Mouse (Mus musculus): ENCODE measurements around the gene Micu1.

Gene Micu1

DNA sequence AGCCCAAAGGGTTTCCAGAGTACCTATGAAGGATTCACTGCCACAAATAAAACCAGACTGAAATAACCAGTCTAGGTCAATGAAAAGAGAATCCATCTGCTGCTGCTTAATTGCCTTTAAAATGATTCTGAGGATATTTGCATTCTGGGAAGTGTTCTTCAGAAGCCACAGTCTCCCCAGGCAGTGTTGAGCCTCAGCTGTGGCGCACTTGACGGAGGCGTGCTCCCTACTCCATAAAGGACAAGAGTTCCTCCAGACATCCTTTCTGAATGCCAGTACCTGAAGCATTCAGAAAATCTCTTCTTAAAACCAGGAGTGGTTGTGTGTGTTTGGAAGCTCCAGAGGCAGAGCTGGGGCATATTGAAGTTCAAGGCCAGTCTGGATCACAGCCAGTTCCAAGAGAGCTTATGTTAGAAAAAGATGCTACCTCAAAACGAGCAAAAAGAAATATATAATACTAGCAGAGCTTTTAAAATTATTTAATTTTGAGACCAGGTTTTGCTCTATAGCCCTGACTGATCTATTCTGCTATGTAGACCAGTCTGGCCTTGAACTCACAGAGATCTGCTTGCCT lies 75.9 kb downstream of the Micu1 start:
- no peak for DNase-seq

DNA sequence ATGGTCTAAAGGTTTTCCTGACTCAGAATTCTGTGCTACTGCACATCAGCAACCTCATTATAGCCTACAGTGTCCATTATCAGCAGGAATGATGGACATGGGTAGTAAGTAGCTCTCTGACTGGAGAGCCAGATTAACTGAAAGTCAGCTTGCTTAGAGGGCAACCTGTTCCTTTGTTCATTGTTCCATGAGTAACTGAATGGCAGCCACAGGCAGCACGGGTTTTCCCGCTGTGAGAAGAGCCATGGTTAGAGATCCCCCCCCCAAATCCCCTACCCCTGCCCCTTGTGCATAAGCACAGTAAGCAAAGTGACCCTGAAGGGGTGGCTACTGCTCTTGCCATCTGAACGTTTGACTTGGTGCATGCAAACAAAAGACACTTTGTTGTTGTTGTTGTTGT lies 78.4 kb downstream of the Micu1 start:
- DNase-seq = no peak

GRCm38 (mm10) chr10:59781205-59781931 lies 79.1 kb downstream of the Micu1 start:
- DNase-seq = no peak

- DNase-seq = peak; percentile 78
Measured at GRCm38 (mm10) chr10:59784731-59785685, 82.7 kb downstream of the Micu1 start.

DNA sequence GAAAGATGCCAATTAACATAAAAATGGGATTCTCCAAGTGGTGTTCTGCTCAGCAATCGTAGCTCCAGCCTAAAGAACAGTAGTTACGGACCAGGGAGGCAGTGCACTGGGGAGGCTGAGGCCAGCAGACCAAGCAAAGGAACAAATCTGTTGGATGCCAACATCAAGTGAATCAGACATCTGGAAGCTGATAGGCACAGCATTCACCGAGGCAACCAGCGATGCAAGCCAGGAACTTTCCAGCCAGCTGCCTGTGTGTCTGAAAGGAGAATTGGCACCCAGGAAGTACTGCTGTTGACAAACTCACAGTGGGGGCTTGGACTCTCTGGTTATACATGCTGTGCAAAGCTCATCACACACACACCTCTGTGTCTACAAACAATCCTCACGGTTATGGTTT lies 84.0 kb downstream of the Micu1 start:
- DNase-seq = no peak

DNA sequence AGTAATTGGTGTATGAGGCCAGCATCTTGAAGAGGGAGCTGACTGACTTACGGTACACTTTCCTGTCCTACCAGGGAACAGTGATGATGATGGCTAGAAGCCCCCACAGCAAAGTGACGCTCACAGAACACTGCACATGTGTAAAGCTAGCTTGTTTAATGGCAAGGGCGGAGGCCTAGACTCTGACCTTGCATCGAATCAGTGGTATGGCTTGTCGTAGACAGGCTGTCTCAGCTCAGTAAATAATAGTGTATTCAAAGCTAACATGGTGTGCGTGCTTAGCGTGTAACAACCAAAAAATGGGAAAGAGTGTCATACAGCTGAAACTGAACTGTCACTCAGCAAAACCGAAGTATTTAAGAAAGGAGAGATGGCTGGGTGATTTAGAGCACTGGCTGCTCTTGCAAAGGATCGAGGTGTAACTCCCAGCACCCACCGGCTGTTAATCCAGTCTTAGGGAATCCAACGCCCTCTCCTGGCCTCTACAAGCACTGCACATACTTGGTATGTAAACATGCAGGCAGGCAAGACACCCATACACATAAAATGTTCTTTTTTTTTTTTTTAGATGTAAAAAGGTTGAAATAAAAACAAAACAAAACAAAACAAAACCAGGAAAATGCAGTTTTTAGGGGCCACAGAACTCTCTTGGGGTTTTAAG lies 85.0 kb downstream of the Micu1 start:
- no peak for DNase-seq

GRCm38 (mm10) chr10:59787870-59788269 lies 85.6 kb downstream of the Micu1 start:
- no peak for DNase-seq

DNA sequence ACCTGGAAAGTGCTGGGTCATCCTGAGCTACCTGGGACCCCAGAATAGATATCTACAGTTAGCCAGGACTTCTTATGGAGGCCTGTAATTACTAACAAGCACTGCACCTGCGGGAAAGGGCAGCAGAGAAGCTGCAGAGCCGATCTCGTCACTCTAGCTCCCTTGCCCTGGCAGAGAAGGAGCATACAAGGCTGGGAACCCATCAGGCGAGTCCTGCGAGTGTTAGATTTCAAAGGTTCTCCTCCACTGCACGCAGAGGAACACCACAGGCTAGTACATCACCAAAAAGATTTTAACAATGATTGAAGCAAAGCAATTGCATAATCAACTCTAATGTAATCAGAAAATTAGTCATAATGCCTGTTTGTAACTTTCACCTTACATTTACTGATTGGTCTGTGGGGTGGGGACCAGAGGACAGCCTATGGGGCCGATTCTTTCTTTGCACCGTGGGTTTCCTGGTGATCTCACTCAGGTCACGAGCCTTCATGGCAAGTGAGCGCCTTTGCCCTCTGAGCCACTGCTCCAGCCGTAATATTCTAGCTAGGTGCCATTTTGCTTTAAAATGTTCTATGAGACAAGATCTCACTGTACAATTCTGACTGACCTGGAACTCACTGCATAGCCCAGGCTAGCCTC lies 88.1 kb downstream of the Micu1 start:
- DNase-seq = no peak

- DNase-seq = no peak
Measured at GRCm38 (mm10) chr10:59791896-59792295, 89.6 kb downstream of the Micu1 start.

DNA sequence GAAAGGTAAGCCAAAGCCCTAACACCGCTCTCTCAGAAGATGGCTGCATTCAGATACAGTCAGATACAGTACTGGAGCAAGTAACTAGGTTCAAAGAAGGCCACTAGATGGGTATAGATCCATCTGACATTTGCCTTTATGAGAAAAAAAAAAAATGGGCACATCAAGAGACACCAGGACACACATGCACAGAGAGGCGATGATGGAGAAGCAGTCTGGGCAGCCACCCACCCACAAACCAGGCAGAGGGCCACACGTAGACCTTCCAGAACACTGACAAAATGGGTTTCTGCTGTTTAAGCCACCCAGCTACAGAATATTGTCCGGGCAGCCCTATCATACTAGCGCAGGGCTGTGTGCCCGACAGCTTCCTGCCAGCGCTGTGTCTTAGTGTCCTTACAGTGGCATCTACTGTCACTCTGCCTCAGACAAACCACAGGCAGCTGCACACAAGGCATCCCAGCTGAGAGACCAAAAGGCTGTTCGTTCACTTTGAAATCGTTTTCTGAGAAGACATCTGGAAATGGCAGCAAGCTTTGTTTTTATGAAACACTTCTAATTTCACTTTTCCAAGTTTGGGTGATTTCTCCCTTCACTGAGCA lies 90.4 kb downstream of the Micu1 start:
- no peak for DNase-seq

DNA sequence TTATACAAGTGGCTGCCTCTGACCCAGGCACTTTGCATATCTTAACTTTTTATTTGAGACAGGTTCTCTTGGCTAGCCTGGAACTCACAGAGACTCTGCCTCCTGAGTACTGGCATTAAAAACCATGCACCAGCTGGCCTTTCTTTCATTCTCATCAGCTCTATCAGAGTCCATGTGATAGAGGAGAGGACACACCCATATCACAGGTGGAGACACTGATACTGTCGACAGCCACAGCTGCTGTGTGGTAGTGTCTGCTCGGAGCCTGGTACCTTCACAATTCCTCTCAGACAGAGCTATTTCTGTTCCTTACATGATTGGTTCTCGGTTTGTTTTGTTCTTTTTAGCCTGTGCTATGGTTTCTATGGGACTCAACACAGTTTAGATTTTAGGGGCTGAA lies 91.2 kb downstream of the Micu1 start:
- no peak for DNase-seq

- no peak for DNase-seq
Measured at GRCm38 (mm10) chr10:59795085-59795484, 92.8 kb downstream of the Micu1 start.

DNA sequence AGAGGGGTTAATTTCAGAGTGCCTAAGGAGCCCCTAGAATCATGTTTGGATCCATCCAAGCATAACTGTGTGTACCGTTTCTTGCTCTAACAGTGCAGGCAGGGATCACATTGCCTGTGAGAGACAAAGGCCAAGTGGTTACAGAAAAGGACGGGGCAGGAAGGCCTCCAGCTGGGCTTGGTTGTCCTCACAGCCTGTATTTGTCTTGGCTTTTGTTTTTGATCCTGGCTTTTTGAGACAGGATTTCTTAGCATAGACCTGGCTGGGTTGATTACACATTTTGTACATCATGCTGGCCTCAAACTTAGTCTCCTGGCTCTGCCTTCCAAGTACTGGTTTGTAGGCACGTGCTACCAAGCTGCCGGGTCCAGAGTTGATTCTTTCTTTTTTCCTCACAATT lies 93.6 kb downstream of the Micu1 start:
- no peak for DNase-seq

DNA sequence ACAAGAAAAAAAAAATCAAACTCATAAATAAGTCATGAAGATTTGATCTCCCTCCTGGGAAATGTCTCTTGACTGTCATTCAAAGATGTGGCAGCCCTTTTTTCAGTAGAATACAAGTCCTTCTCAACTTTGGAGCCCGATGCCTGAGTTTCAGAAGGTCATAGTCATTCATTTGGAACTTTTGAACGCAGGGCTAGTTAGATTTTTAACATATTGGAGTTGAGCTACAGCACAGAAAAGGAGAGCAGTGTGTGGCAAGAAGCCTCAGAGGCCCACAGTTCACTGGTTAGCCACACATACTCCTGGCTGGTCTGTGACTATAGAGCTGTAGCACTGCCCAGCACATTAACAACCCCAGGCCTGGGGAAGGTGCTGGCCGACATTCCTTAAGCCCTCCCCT lies 96.1 kb downstream of the Micu1 start:
- DNase-seq = no peak

DNA sequence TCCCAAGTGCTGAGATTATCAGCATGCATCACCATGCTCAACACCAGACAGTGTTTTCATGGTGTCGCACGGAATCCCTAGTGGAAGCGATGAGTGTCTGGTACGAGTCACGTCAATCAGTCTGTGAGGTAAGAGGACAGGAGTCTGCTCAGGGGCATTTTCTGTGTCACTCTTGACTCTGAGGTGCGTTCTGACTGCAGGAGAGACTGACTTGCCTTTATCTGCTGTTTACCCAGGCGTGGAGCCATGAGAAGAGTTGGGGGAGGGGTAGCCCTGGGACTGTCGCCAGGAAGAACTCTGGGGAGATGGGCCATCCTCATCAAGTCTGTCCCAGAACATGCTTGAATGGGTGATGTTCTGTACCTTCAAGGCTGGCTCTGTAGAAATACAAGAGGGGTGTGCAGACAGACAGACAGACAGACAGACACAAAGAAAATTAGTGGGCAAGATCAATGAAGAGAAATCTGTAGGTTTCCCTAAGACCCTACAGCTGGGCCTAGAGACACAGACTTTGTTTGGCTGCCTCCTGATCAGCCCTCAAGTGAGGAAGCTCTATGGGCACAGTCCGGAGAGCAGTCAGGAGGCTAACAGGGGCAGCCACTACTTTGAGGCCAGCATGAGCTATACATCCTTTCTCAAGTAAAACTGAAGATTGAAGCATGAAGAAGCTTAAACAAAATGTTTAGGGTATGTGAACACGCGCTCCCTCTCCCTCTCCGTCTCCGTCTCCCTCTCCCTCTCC lies 97.2 kb downstream of the Micu1 start:
- DNase-seq = no peak

DNA sequence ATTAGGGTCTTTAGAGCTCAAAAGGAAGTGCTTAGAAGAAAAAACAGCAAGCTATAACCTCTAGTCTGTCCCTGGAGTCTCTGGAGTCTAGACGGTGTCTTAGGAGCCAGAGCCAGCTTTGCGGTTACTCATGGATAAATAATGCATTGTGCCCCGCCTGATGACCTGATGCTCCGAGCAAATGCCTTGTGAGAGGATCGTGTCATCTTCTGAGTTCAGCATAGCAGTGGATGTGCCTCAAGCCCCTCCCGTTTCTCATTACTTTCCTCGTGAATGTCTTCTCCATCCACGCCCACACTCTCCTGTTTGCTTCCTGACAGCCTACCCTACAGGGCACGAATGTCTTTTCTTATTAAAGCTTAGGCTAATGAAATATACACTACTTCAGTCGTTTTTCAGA lies 97.9 kb downstream of the Micu1 start:
- DNase-seq = no peak

- no peak for DNase-seq
Measured at GRCm38 (mm10) chr10:59800826-59801501, 98.7 kb downstream of the Micu1 start.

GRCm38 (mm10) chr10:59808677-59809076 lies 106.4 kb downstream of the Micu1 start:
- DNase-seq = no peak

GRCm38 (mm10) chr10:59809991-59810574 lies 107.8 kb downstream of the Micu1 start:
- DNase-seq = no peak

DNA sequence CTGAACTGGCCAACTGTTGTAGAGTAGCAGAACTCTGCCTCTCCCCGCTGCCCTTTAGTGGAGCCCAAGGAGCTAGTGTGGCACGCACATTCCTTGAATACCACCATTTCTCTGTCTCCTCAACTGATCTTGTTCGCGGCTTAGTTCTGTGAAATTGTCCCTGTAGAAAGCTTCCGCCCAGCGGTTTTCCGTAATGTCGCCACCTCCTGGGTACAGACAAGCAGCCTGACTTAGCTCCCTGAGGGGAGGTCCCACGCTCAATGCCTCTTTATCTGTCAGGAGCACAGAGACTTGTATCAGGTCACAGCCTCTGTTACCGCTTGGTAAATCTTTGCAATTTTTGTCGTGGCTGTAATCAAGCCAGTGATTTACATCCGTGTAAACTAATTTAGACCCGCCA lies 110.7 kb downstream of the Micu1 start:
- no peak for DNase-seq

DNA sequence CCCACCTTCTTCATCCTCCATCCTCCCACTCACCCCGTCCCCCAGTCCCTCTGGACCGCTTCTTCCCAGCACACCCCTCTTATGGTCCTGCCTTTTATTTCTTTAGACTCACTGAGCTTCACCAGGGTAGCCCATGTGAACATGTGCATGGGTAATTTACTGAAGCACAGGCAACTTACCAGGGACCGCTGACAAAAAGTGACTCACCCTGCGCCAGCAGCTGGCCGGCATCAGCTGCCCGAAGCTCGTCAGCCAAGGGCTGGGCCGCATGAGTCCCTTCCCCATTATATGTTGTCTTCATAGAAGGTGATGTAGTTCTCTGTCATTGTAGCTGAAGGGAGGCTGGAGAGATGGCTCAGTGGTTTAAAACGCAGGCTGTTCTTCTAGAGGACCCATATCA lies 111.5 kb downstream of the Micu1 start:
- DNase-seq = no peak

Data from cerebellum, adult 11 months (tissue).